Mouse (Mus musculus): ENCODE results near the gene 1500015O10Rik.

Gene 1500015O10Rik

DNA sequence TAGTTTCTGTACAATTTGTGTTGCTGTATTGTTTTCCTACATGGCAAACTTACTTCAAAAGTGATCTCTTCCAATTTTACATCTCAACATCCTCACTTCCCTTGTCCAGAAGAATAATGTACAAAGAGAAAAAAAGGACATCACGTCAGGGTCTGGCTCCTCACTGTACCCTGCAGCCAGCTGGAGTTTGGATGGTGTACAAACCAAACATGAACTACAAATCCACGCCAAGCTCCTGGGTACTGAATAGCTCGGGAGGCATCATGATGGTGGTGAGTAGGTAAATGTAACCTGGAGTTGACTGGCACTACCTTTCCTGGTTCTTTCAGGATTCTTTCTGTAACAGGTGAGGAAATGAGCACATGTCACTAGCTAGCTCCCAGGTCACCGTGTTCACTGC is 43.7 kb downstream of the 1500015O10Rik start:
- no peak for DNase-seq (ENCODE audit: low spot score)

DNA sequence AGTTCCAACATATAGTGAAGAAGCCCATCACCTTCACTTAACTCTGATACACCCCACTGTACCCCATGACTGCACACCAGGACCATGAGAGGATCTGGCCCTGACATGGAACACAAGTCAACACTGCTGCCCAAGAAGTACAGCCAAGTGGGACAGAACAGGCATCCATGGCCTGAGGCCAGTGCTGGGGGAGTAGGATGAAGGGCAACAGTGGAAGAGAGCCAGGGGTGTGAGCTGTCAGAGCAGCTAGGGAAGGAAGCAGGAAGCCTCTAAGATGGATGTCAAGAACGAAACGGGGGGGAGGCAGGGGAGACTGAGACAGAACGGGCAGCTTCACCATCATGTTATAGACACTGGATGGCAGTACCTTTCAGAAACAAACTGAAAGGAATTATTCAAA is 45.7 kb downstream of the 1500015O10Rik start:
- DNase-seq (ENCODE audit: low spot score): no peak

DNA sequence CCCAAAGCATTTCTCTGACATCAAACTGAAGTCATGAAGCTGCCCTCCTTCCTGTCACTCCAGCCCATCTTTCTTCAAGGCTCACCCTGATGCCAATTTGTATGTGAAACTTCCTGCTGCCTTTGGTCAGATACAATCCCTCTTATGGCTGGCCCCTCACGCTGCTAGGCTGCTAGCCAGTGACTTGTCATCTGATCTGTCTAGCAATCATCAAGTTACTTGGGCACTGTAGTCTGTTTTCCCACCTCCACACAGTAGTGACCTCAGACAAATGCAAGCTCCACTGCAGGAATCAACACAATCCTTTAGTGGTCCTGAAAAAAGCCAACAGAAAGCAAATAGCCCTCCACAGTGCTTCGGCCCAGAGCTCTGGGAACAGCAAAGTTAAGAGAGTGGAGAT is 50.8 kb downstream of the 1500015O10Rik start:
- no peak for DNase-seq (ENCODE audit: low spot score)

DNA sequence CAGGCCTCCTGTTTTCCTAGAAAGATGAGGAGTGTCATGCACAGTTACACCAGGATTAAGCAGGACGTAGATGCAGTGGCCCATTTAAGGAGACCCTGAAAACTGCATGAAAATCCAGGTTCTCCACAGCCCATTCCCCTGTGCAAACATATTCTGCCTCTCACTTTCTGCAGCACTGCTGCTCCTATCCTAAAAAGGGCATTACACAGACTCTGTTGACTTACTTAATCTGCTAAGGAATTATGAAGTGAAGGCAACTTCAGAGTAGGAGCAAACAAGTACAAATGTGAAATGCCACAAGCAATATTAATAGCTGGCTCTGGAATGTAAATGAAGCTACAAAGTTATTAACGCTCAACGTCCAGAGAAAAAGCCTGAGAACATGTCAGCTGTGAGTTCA is 51.3 kb downstream of the 1500015O10Rik start:
- DNase-seq (ENCODE audit: low spot score): no peak

DNA sequence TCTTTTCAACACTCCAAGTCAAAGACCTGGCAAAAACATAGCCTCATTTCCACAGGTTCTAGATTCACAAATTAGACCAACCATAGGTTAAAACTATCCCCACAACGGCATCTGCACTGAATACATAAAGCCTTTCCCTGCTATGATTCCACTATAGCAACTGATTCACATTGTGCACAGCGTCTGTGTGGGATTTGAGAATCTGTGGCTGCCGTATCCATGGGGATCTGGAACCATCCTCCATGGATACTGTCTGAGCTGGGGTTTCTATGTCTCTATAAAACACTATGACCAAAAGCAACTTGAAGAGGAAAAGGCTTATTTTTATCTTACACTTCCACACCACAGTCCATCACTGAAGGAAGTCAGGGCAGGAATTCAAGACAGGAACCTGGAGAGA is 52.3 kb downstream of the 1500015O10Rik start:
- no peak for DNase-seq (ENCODE audit: low spot score)

DNA sequence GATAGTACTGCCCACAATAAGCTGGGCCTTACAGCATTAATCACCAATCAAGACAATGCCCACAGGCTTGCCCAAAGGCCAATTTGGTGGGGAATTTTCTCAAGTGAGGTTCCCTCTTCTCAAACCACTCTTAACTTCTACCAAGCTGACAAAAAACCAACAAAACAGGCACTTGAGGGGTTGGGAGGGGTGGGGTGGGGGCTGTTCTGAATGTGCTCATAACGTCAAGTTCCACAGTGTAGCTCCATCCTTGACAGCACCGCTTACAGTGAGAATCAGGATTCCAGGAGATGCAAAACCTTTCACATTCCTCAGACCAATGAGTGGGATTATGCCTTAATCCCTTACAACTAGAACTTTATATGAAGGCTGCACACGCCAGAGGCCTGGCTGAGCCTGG is 52.8 kb downstream of the 1500015O10Rik start:
- DNase-seq (ENCODE audit: low spot score): no peak

DNA sequence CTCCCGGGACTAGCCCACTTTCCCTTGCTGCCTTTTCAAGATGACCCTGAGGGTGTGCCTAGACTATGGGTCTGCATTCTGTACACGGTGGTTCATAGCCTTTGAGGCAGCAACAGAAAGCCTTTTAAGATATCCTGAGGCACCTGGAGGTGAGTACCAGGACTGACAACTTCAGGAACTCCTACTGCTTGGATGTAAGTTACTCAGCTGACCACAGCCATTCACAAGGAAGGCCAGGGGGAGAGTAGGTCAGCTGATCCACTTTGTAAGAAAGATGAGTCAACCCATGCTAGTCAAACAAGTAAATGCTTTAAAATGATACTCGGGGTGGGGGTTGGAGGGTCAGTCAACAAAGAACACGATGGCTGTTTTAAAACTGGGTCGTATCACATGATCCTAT is 54.9 kb downstream of the 1500015O10Rik start:
- DNase-seq (ENCODE audit: low spot score): no peak

DNA sequence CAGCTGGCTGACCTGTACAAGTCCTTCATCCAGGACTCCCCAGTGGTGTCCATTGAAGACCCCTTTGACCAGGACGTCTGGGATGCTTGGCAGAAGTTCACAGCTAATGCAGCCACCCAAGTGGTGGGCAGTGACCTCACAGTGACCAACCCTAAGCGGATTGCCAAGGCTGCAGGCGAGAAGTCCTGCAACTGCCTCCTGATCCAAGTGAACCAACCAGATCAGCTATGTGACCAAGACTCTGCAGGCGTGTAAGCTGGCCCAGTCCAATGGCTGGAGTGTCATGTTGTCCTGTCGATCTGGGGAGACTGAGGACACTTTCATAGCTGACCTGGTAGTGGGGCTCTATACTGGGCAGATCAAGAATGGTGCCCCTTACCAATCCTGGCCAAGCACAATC is 56.3 kb downstream of the 1500015O10Rik start:
- DNase-seq (ENCODE audit: low spot score): no peak

DNA sequence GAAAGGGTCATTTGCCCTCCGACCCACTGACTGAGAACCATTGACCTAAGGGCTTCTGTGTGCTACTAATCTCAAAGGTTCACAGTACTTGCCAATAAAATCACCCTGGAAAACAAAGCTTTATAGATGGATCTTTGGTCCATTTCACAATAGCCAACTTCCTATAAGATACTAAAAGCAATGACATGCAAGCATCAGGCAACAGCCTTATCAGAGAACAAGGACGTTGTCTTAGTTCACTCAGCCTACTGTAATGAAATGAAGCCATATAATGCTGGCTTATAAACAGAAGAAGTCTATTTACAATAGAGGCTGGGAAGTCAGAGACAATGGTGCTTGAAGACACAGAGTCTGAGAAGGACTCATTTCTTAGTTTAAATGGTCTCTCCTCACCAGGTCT is 59.4 kb downstream of the 1500015O10Rik start:
- no peak for DNase-seq (ENCODE audit: low spot score)

All from ovary, postnatal 10 days (tissue).